Mouse (Mus musculus) myocyte (in vitro differentiated cells): ENCODE measurements around the gene Rgs19. TPM values are rescaled to one million over a fixed set of nuclear protein-coding genes. Genes with fewer than 3 reads are reported as not detected.

Experiments used
- H3K27me3 ChIP-seq: one replicate; pipeline ENCODE4 v1.6.1; 2011; ENCODE audit not compliant: control insufficient read depth, insufficient read depth, insufficient read length
- H3K36me3 ChIP-seq: one replicate; pipeline ENCODE4 v1.6.1; 2011; ENCODE audit not compliant: control insufficient read depth, insufficient read depth
- H3K4me2 ChIP-seq: one replicate; pipeline ENCODE4 v1.6.1; 2011; ENCODE audit warnings: low read depth, control low read depth
- H3K4me3 ChIP-seq: one replicate; pipeline ENCODE4 v1.5.1; 2011; ENCODE audit warnings: mild to moderate bottlenecking, control low read depth, moderate library complexity
- H3K79me2 ChIP-seq: one replicate; pipeline ENCODE4 v1.6.1; 2011; ENCODE audit not compliant: control insufficient read depth, insufficient read depth
- H3ac ChIP-seq: one replicate; pipeline ENCODE4 v1.6.1; 2011; ENCODE audit not compliant: control insufficient read depth, insufficient read length
- CEBPB ChIP-seq: IDR thresholded peaks from 2 replicates; pipeline ENCODE4 v1.6.1; 2011; ENCODE audit warnings: mild to moderate bottlenecking, moderate library complexity; ENCODE audit not compliant: poor library complexity, insufficient read depth, severe bottlenecking
- E2F4 ChIP-seq: IDR thresholded peaks from one replicate; pipeline ENCODE4 v1.6.1; 2011; ENCODE audit warnings: mild to moderate bottlenecking, control low read depth, moderate library complexity; ENCODE audit not compliant: insufficient read depth
- MAX ChIP-seq: IDR thresholded peaks from one replicate; pipeline ENCODE4 v1.6.1; 2011; ENCODE audit warnings: low read depth, mild to moderate bottlenecking, control low read depth
- MYOD1 ChIP-seq, 3 experiments: IDR thresholded peaks; one replicate each; pipeline ENCODE4 v1.6.1; 2011; ENCODE audit warnings: control low read depth in 2 of 3, low read depth in 2 of 3, mild to moderate bottlenecking in 2 of 3, moderate library complexity in 1 of 3; ENCODE audit not compliant: insufficient read length in 2 of 3, control insufficient read depth in 1 of 3
- MYOG ChIP-seq, 3 experiments: IDR thresholded peaks; one replicate each; pipeline ENCODE4 v1.6.1; 2011; ENCODE audit warnings: control low read depth in 2 of 3, low read depth in 2 of 3, mild to moderate bottlenecking in 2 of 3; ENCODE audit not compliant: insufficient read length in 2 of 3, control insufficient read depth in 1 of 3, insufficient read depth in 1 of 3
- POLR2A ChIP-seq: IDR thresholded peaks from one replicate; pipeline ENCODE4 v1.6.1; 2011; ENCODE audit warnings: low read depth, mild to moderate bottlenecking, control low read depth, moderate library complexity; ENCODE audit not compliant: insufficient read length
- POLR2AphosphoS2 ChIP-seq: IDR thresholded peaks from one replicate; pipeline ENCODE4 v1.6.1; 2011; ENCODE audit warnings: low read depth, control low read depth; ENCODE audit not compliant: insufficient read length
- REST ChIP-seq: IDR thresholded peaks from one replicate; pipeline ENCODE4 v1.6.1; 2011; ENCODE audit warnings: mild to moderate bottlenecking, control low read depth, moderate library complexity; ENCODE audit not compliant: insufficient read depth, insufficient read length
- SRF ChIP-seq: IDR thresholded peaks from one replicate; pipeline ENCODE4 v1.6.1; 2011; ENCODE audit warnings: low read depth; ENCODE audit not compliant: control insufficient read depth, insufficient read length
- TCF12 ChIP-seq: IDR thresholded peaks from one replicate; pipeline ENCODE4 v1.6.1; 2011; ENCODE audit warnings: mild to moderate bottlenecking, control low read depth; ENCODE audit not compliant: poor library complexity, insufficient read depth, severe bottlenecking
- TCF3 ChIP-seq: IDR thresholded peaks from one replicate; pipeline ENCODE4 v1.6.1; 2011; ENCODE audit warnings: low read depth, control low read depth; ENCODE audit not compliant: insufficient read length
- USF1 ChIP-seq: IDR thresholded peaks from one replicate; pipeline ENCODE4 v1.6.1; 2011; ENCODE audit warnings: low read depth, mild to moderate bottlenecking, control low read depth, moderate library complexity
- polyA plus RNA-seq: library from polyadenylated mRNA; unstranded; fragments of >200 nt; fragmentation: generic; extraction: Trizol; gene quantifications from one replicate; pipeline ENCODE4 v1.2.1, GENCODE M21; 2012; ENCODE audit warnings: missing spikeins

The Rgs19 gene
- polyA plus RNA-seq, 1 experiment = 39.5 TPM

DNA sequence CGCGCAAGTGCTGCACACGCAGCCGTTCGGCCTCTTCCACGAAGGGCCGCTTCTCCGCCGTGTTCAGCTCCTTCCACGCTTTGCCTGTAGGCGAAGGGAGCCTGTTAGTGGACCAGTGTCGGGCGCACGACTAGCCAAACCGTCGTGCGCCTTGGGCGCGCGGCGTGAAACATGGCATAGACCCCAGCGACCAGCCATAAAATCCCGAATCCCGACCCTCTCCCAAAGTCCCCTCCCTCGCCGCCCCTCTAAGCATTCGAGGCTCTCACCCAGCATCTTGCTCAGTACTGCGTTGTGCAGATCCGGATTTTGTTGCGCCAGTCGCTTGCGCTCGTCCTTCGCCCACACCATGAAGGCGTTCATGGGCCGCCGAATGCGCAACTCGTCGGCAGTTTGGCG is 22.9 kb downstream of the Rgs19 start:
- H3K36me3 ChIP-seq = no peaks in the 10 kb centered on the region
- H3K4me3 ChIP-seq = no peak overlapping the region
- peak overlapping the region; percentile 24 for H3K4me2 ChIP-seq
- TF ChIP-seq POLR2AphosphoS2 (no peak), MAX (no peak), MYOD1 (IDR thresholded peaks at IDR 0.05; ENCODE audit: control insufficient read depth in 1 of 3, insufficient read length in 2 of 3, low read depth in 2 of 3) (no peak), POLR2A (no peak), TCF3 (no peak), MYOG (IDR thresholded peaks at IDR 0.05; ENCODE audit: control insufficient read depth in 1 of 3, insufficient read depth in 1 of 3, insufficient read length in 2 of 3, low read depth in 2 of 3) (no peak), E2F4 (no peak), REST (no peak), TCF12 (no peak), SRF (no peak), USF1 (no peak), CEBPB (no peak)
- no peaks in the 10 kb centered on the region for H3K79me2 ChIP-seq
- peaks cover 36% of the 10 kb centered on the region for H3K27me3 ChIP-seq
- no peak overlapping the region for H3ac ChIP-seq

DNA sequence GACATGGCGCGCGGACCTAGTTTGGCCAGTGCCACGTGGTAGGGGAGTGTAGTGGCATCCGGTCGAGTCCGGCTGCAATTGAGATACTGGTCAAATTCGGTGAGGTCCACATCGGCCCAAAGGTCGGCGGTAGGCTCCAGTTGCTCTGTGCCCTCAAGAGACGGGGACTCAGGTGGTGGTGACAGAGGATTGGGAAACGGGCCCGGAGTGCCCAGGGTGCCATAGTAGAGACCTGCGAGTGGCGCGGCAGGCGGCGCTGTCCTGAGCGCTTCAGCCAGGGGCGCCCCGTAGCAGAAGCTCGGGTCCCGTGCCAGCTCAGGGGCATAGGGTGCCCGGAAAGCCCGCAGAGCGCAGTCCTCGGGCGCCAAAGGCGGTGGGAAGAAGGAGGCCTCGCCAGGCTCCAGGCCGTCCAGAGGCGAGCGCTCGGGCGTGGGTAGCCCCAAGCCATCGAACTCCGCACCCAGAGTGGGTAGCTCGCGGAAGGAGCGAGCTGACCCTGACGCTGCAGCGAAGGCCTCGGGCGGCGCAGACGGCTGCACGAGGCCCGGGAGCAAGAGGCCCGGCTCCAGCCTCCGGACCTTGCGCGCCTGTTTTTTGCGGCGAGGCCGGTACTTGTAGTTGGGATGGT is 23.4 kb downstream of the Rgs19 start:
- H3ac ChIP-seq = no peak overlapping the region
- TF ChIP-seq MYOD1 (IDR thresholded peaks at IDR 0.05; ENCODE audit: control insufficient read depth in 1 of 3, insufficient read length in 2 of 3, low read depth in 2 of 3) = no peak
- TF ChIP-seq POLR2AphosphoS2 = no peak
- TF ChIP-seq USF1 = no peak
- TF ChIP-seq TCF3 = no peak
- TF ChIP-seq REST = no peak
- no peak for TF ChIP-seq MAX
- no peak for TF ChIP-seq CEBPB
- no peak for TF ChIP-seq E2F4
- TF ChIP-seq MYOG (IDR thresholded peaks at IDR 0.05; ENCODE audit: control insufficient read depth in 1 of 3, insufficient read depth in 1 of 3, insufficient read length in 2 of 3, low read depth in 2 of 3) = no peak
- no peak for TF ChIP-seq POLR2A
- TF ChIP-seq TCF12 = no peak
- no peak for TF ChIP-seq SRF
- H3K79me2 ChIP-seq = no peaks in the 10 kb centered on the region
- peak overlapping the region; percentile 12 for H3K4me2 ChIP-seq
- no peak overlapping the region for H3K4me3 ChIP-seq
- H3K36me3 ChIP-seq = no peaks in the 10 kb centered on the region
- peaks cover 36% of the 10 kb centered on the region for H3K27me3 ChIP-seq

GRCm38 (mm10) chr2:181663298-181663630 is 30.5 kb downstream of the Rgs19 start:
- H3K27me3 ChIP-seq = peaks cover 3% of the 10 kb centered on the region
- H3K79me2 ChIP-seq = no peaks in the 10 kb centered on the region
- H3ac ChIP-seq = no peak overlapping the region
- H3K36me3 ChIP-seq = no peaks in the 10 kb centered on the region
- TF ChIP-seq E2F4 = no peak
- no peak for TF ChIP-seq USF1
- no peak for TF ChIP-seq MYOD1 (IDR thresholded peaks at IDR 0.05; ENCODE audit: control insufficient read depth in 1 of 3, insufficient read length in 2 of 3, low read depth in 2 of 3)
- no peak for TF ChIP-seq TCF3
- no peak for TF ChIP-seq MAX
- no peak for TF ChIP-seq POLR2A
- no peak for TF ChIP-seq CEBPB
- TF ChIP-seq MYOG (IDR thresholded peaks at IDR 0.05; ENCODE audit: control insufficient read depth in 1 of 3, insufficient read depth in 1 of 3, insufficient read length in 2 of 3, low read depth in 2 of 3) = no peak
- TF ChIP-seq POLR2AphosphoS2 = no peak
- no peak for TF ChIP-seq TCF12
- TF ChIP-seq REST = no peak
- no peak for TF ChIP-seq SRF
- H3K4me2 ChIP-seq = no peak overlapping the region
- H3K4me3 ChIP-seq = no peak overlapping the region

GRCm38 (mm10) chr2:181662620-181663297 is 31.0 kb downstream of the Rgs19 start:
- TF ChIP-seq TCF3 (no peak), USF1 (no peak), TCF12 (no peak), MYOG (IDR thresholded peaks at IDR 0.05; ENCODE audit: control insufficient read depth in 1 of 3, insufficient read depth in 1 of 3, insufficient read length in 2 of 3, low read depth in 2 of 3) (no peak), POLR2A (no peak), REST (no peak)
- Histone ChIP-seq H3ac (no peak overlapping the region), H3K27me3 (peaks cover 3% of the 10 kb centered on the region), H3K79me2 (no peaks in the 10 kb centered on the region), H3K36me3 (no peaks in the 10 kb centered on the region), H3K4me3 (no peak overlapping the region), H3K4me2 (no peak overlapping the region)
